Mouse (Mus musculus) intestine, embryonic 14.5 days (tissue): Measurements from ENCODE around the gene Fry. TPM values are rescaled to one million over a fixed set of nuclear protein-coding genes. Genes with fewer than 3 reads are reported as not detected.

ENCODE experiments used
- ATAC-seq: fragments of 200-750 bp; cut with Nextera tagmentation; replicated peaks from 2 replicates; pipeline ENCODE4 v1.8.0; 2017; ENCODE audit warnings: low read depth, moderate number of reproducible peaks, moderate TSS enrichment, moderate library complexity; ENCODE audit not compliant: low FRiP score, low TSS enrichment
- DNase-seq: peaks from one replicate; pipeline ENCODE4 v3.0.0-alpha.2; 2018; ENCODE audit warnings: low spot score
- H3K27ac ChIP-seq: fragments of 300-500 bp; sonication (generic); 2 replicates; pipeline ENCODE4 v1.5.1; 2014; ENCODE audit warnings: low read depth, mild to moderate bottlenecking, control low read depth
- H3K27me3 ChIP-seq: fragments of 300-500 bp; sonication (generic); replicated peaks from 2 replicates; pipeline ENCODE4 v1.6.1; 2014; ENCODE audit warnings: low read length, control low read depth; ENCODE audit not compliant: control insufficient read depth, insufficient read depth
- H3K36me3 ChIP-seq: fragments of 300-500 bp; sonication (generic); 2 replicates; pipeline ENCODE4 v1.6.1; 2014; ENCODE audit warnings: low read length, control low read depth; ENCODE audit not compliant: control insufficient read depth, insufficient read depth
- H3K4me1 ChIP-seq: fragments of 300-500 bp; sonication (generic); replicated peaks from 2 replicates; pipeline ENCODE4 v1.6.1; 2014; ENCODE audit warnings: low read length, control low read depth, mixed read lengths; ENCODE audit not compliant: control insufficient read depth, insufficient read depth
- H3K4me2 ChIP-seq: fragments of 300-500 bp; sonication (generic); 2 replicates; pipeline ENCODE4 v1.6.1; 2014; ENCODE audit warnings: low read length
- H3K4me3 ChIP-seq: fragments of 300-500 bp; sonication (generic); 2 replicates; pipeline ENCODE4 v1.5.1; 2014; ENCODE audit warnings: low read depth, low read length, control low read depth, mixed read lengths
- H3K9ac ChIP-seq: fragments of 300-500 bp; sonication (generic); 2 replicates; pipeline ENCODE4 v1.6.1; 2014; ENCODE audit warnings: mild to moderate bottlenecking, low read length
- H3K9me3 ChIP-seq: fragments of 300-500 bp; sonication (generic); 2 replicates; pipeline ENCODE4 v1.6.1; 2016; ENCODE audit warnings: low read length, control low read depth; ENCODE audit not compliant: control insufficient read depth
- WGBS: fragments of 180-500 bp; shearing (Covaris S2); extraction: QIAGEN DNeasy Blood & Tissue Kit; methylation state at CpG from one replicate; pipeline ENCODE4 v1.1.7; 2014; 5-methylcytosine and 5-hydroxymethylcytosine counted together
- polyA plus RNA-seq: library from polyadenylated mRNA; unstranded; fragments of >200 nt; fragmentation: Nextera tagmentation; extraction: Ambion mirVana; gene quantifications from 2 replicates; pipeline ENCODE4 v1.2.1, GENCODE M21; 2014

The Fry gene
- polyA plus RNA-seq, 1 experiment from 2014 or later = 11.6 TPM

DNA sequence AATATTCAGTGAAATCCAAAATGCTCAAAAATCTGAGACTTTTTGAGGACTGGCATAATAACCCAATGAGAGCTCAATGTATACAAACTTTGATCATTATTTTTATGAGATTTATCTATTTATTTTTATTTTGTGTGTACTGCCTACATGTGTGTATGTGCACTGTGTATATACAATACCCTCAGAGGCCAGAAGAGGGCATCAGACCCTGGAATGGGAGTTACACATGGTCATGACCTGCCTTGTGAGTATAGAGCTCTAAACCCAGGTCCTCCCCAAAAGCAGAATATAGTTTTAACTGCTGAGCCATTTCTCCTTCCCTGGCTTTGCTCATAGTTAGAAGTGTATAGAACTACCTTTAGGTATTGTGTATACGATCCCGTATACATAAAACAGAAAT lies 298.8 kb downstream of the Fry start:
- Histone ChIP-seq H3K4me3 (no peak overlapping the region), H3K4me1 (0 out of 2 replicates have a peak, but pooled peaks cover 7% of the 10 kb centered on the region), H3K27ac (no peak overlapping the region), H3K9ac (no peak overlapping the region), H3K4me2 (no peak overlapping the region), H3K36me3 (peaks cover 5% of the 10 kb centered on the region; the same call in 1 of the 2 replicates), H3K27me3 (no peaks in the 10 kb centered on the region), H3K9me3 (no peaks in the 10 kb centered on the region; the same call in 1 of the 2 replicates)
- WGBS = 85% methylated on average over 2 of the region's 2 CpGs
- ATAC-seq (no peak), DNase-seq (no peak)

DNA sequence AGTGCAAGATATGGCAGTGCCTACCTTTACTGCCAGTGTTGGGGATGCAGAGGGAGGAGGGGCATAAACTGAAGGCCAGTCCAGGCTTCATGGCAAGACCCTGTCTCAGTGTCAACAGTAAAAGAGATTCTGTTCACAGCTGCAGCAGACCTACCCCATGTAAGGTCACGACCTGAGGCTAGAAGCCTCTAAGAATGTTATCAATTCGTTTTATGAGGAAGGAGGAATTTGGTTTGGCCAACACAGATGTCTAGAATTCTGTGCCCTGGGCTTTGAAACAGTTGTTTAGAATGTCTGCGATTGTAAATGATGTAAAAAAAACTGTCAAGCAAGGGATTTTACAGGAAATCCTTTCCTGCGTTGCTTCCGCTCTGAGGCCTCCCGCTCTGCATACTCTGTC lies 299.6 kb downstream of the Fry start:
- Histone ChIP-seq H3K36me3 (peaks cover 5% of the 10 kb centered on the region; the same call in 1 of the 2 replicates), H3K9ac (no peak overlapping the region), H3K27ac (no peak overlapping the region), H3K4me2 (no peak overlapping the region), H3K4me3 (no peak overlapping the region), H3K9me3 (no peaks in the 10 kb centered on the region; the same call in 1 of the 2 replicates), H3K4me1 (0 out of 2 replicates have a peak, but pooled peaks cover 7% of the 10 kb centered on the region), H3K27me3 (no peaks in the 10 kb centered on the region)
- no peak for ATAC-seq
- WGBS = 20% methylated on average over 6 of the region's 6 CpGs
- no peak for DNase-seq

DNA sequence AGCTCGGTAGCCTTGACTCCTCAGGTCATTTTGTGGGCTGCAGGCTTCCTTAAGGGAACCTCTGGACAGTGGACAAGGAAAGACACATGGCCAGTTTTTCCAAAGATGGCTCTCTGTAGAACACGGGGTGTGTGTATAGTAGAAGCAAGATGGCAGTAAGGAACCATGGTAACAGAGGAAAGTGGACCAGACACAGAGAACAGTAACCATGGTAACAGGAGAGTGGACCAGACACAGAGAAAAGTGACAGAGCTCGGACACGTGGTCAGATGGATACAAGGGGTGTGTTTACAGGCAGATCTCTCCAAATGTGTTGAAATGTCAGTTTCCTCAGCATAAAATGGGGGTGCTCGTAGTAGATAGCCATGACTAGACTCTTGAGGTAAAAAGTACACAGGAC lies 306.6 kb downstream of the Fry start:
- no peak overlapping the region for H3K4me3 ChIP-seq
- H3K4me2 ChIP-seq = no peak overlapping the region
- 0 out of 2 replicates have a peak, but pooled peaks cover 3% of the 10 kb centered on the region for H3K36me3 ChIP-seq
- DNase-seq = no peak
- no peak overlapping the region for H3K9ac ChIP-seq
- WGBS = 79% methylated on average over 5 of the region's 5 CpGs
- H3K27me3 ChIP-seq = no peaks in the 10 kb centered on the region
- no peak for ATAC-seq
- no peak overlapping the region for H3K27ac ChIP-seq
- H3K9me3 ChIP-seq = no peaks in the 10 kb centered on the region
- no peaks in the 10 kb centered on the region for H3K4me1 ChIP-seq

DNA sequence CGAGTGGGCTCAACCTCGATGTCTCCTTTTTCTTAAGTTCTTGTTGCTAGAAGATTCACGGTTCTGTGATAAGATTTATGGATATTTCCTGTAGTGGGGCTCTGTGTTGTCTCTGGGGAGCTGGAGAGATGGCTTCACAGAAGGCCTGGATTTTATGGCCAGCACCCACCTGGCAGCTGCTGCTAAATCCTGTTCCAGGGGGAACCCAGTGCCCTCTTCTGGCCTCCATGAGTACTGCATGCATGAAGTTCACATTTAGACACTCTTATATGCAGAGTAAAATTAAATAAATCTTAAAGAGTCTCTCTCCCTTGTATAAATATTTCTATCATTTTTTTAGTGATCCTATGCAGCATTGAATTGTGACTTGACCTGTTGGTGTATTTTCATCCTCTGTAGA lies 308.1 kb downstream of the Fry start:
- Histone ChIP-seq H3K27me3 (no peaks in the 10 kb centered on the region), H3K36me3 (0 out of 2 replicates have a peak, but pooled peaks cover 3% of the 10 kb centered on the region), H3K9ac (no peak overlapping the region), H3K27ac (no peak overlapping the region), H3K9me3 (no peaks in the 10 kb centered on the region), H3K4me2 (no peak overlapping the region), H3K4me3 (no peak overlapping the region), H3K4me1 (no peaks in the 10 kb centered on the region)
- DNase-seq (peak; percentile 67), ATAC-seq (no peak)
- 68% methylated on average over 3 of the region's 3 CpGs for WGBS

DNA sequence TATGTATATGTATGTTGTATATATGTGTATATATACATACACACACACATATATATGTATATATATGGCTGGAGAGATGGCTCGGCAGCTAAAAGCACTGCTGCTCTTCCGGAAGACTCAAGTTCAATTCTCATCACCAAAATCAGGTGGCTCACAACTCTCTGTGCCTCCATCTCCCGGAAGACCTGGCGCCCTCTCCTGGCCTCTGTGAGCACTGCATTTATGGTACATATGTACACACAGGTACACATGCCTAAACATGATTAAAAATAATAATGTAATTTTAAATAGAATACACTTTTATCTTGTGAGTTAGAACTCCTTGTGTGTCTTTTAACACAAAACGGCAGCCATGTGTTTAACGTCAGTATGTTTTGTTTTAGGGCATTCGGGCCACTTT lies 312.8 kb downstream of the Fry start:
- 0 out of 2 replicates have a peak, but pooled peaks cover under 1% of the 10 kb centered on the region for H3K4me1 ChIP-seq
- H3K27ac ChIP-seq = no peak overlapping the region
- H3K9ac ChIP-seq = no peak overlapping the region
- WGBS = 96% methylated on average over 7 of the region's 7 CpGs
- no peak for DNase-seq
- 0 out of 2 replicates have a peak, but pooled peaks cover 6% of the 10 kb centered on the region for H3K9me3 ChIP-seq
- no peak overlapping the region for H3K4me3 ChIP-seq
- H3K4me2 ChIP-seq = no peak overlapping the region
- no peaks in the 10 kb centered on the region for H3K27me3 ChIP-seq
- peaks cover 14% of the 10 kb centered on the region; the same call in 1 of the 2 replicates for H3K36me3 ChIP-seq
- no peak for ATAC-seq

DNA sequence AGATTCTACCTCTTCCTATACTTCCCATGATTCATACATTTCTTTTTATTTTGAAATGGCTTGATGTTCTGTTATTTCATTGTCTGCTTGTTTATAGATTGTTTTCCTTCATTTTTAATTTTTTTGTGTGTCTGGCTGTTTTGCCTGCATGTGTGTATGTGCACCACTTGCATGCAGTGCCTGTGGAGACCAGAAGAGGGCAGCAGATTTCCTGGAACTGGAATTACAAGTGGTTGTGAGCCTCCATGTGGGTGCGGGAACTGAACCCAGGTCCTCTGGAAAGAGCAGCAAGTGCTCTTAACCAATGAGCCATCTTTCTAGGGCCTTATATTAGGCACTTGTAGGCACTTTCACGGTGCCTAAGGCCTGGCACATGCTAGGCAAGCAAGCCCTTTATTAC lies 314.5 kb downstream of the Fry start:
- Histone ChIP-seq H3K9me3 (0 out of 2 replicates have a peak, but pooled peaks cover 6% of the 10 kb centered on the region), H3K4me1 (0 out of 2 replicates have a peak, but pooled peaks cover 6% of the 10 kb centered on the region), H3K9ac (no peak overlapping the region), H3K36me3 (peaks cover 14% of the 10 kb centered on the region; the same call in 1 of the 2 replicates), H3K4me2 (no peak overlapping the region), H3K4me3 (no peak overlapping the region), H3K27me3 (no peaks in the 10 kb centered on the region), H3K27ac (no peak overlapping the region)
- DNase-seq = no peak
- ATAC-seq = no peak
- WGBS = 93% methylated on average over 2 of the region's 2 CpGs

DNA sequence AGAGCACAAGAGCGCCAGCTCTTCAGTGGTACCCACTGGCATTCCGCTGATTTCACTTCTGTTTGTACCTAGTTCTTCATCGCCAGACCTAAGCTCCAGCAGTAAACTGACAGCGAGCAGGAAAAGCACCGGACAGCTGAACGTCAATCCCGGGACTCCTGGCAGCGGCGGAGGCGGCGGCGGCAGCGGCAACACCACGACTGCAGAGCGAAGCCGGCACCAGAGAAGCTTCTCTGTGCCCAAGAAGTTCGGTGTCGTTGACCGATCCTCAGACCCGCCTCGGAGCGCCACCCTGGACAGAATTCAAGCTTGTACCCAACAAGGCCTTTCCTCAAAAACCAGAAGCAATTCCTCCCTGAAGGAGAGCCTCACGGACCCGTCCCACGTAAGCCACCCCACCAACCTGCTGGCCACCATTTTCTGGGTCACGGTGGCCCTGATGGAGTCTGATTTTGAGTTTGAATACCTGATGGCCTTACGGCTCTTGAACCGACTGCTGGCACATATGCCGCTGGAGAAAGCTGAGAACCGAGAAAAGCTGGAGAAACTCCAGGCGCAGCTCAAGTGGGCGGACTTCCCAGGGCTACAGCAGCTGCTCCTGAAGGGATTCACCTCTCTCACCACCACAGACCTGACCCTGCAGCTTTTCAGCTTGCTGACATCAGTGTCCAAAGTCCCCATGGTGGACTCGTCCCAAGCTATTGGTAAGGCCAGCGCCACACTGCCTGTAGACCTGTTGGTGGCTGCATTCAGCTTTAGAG lies 318.4 kb downstream of the Fry start:
- 0 out of 2 replicates have a peak, but pooled peaks cover 6% of the 10 kb centered on the region for H3K4me1 ChIP-seq
- ATAC-seq = no peak
- H3K4me2 ChIP-seq = peak overlapping the region; percentile 48
- peak; percentile 64 for DNase-seq
- H3K27me3 ChIP-seq = no peaks in the 10 kb centered on the region
- H3K9me3 ChIP-seq = 0 out of 2 replicates have a peak, but pooled peaks cover 6% of the 10 kb centered on the region
- peak overlapping the region; percentile 17 for H3K4me3 ChIP-seq
- H3K27ac ChIP-seq = no peak overlapping the region
- 0 out of 2 replicates have a peak overlapping the region, but pooled peaks have one; percentile 22 for H3K9ac ChIP-seq
- 26% methylated on average over 34 of the region's 34 CpGs for WGBS
- peaks cover 17% of the 10 kb centered on the region; the same call in 1 of the 2 replicates for H3K36me3 ChIP-seq

DNA sequence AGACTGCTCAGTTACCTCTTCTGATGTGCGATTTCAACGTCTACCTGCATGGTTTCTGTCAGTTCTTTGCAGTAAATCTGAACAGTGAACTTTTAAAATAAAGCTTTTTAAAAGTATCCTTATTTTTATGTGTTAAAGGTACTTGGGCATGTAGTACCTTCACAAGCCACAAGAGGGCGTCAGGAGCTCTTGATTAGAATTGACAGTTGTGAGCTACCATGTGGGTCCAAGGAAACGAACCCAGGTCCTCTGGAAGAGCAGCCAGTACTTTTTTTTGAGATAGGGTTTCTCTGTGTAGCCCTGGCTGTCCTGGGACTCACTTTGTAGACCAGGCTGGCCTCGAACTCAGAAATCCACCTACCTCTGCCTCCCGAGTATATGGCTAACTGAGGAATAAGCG lies 323.2 kb downstream of the Fry start:
- Histone ChIP-seq H3K9ac (no peak overlapping the region), H3K36me3 (0 out of 2 replicates have a peak, but pooled peaks cover 11% of the 10 kb centered on the region), H3K4me3 (no peak overlapping the region), H3K4me1 (0 out of 2 replicates have a peak, but pooled peaks cover 1% of the 10 kb centered on the region), H3K4me2 (no peak overlapping the region), H3K27me3 (no peaks in the 10 kb centered on the region), H3K9me3 (no peaks in the 10 kb centered on the region), H3K27ac (no peak overlapping the region)
- DNase-seq (peak; percentile 81), ATAC-seq (no peak)
- WGBS = 43% methylated on average over 7 of the region's 7 CpGs
